Mouse (Mus musculus) CD8-positive naive resting alpha-beta T cell, adult 2 months (primary cell): ENCODE results near the gene Acin1.

Experiments
- DNase-seq, 2 experiments: peaks; one replicate each; pipeline ENCODE4 v3.0.0; 2022; ENCODE audit warnings: low read depth in 2 of 2, low spot score in 2 of 2

Acin1 gene

GRCm38 (mm10) chr14:54686522-54687143 lies at the start of gene Acin1:
Gene Acin1, minus strand, starts transcription at chr14:54686931.
- DNase-seq: peak; percentile 100

- DNase-seq: no peak
Measured at GRCm38 (mm10) chr14:54735221-54735620, 48.5 kb upstream of the Acin1 start.

- DNase-seq: no peak
Measured at GRCm38 (mm10) chr14:54734004-54734403, 47.3 kb upstream of the Acin1 start.

- no peak for DNase-seq
Measured at GRCm38 (mm10) chr14:54732206-54732605, 45.5 kb upstream of the Acin1 start.

- no peak for DNase-seq
Measured at GRCm38 (mm10) chr14:54730305-54730704, 43.6 kb upstream of the Acin1 start.

GRCm38 (mm10) chr14:54728823-54729653 lies 42.3 kb upstream of the Acin1 start:
- no peak for DNase-seq

GRCm38 (mm10) chr14:54727565-54727964 lies 40.8 kb upstream of the Acin1 start:
- DNase-seq: no peak

GRCm38 (mm10) chr14:54724049-54724448 lies 37.3 kb upstream of the Acin1 start:
- DNase-seq: no peak

GRCm38 (mm10) chr14:54721711-54722110 lies 35.0 kb upstream of the Acin1 start:
- no peak for DNase-seq

GRCm38 (mm10) chr14:54720654-54721350 lies 34.1 kb upstream of the Acin1 start:
- no peak for DNase-seq

GRCm38 (mm10) chr14:54720041-54720440 lies 33.3 kb upstream of the Acin1 start:
- no peak for DNase-seq

- DNase-seq: no peak
Measured at GRCm38 (mm10) chr14:54715402-54715801, 28.7 kb upstream of the Acin1 start.

GRCm38 (mm10) chr14:54714617-54715081 lies 27.9 kb upstream of the Acin1 start:
- DNase-seq: peak in 1 of 2 experiments; percentile 16

GRCm38 (mm10) chr14:54714121-54714520 lies 27.4 kb upstream of the Acin1 start:
- peak; percentile 58 to 74 for DNase-seq

GRCm38 (mm10) chr14:54712861-54713260 lies 26.1 kb upstream of the Acin1 start:
- DNase-seq: no peak

- DNase-seq: no peak
Measured at GRCm38 (mm10) chr14:54712074-54712473, 25.3 kb upstream of the Acin1 start, which contains the start of gene Cebpe. Gene Cebpe, minus strand, starts transcription at chr14:54712174.

GRCm38 (mm10) chr14:54709054-54709453 lies 22.3 kb upstream of the Acin1 start:
- DNase-seq: no peak

- no peak for DNase-seq
Measured at GRCm38 (mm10) chr14:54706589-54707320, 20.0 kb upstream of the Acin1 start.

- DNase-seq: no peak
Measured at GRCm38 (mm10) chr14:54705844-54706243, 19.1 kb upstream of the Acin1 start.

GRCm38 (mm10) chr14:54703207-54703606 lies 16.5 kb upstream of the Acin1 start:
- no peak for DNase-seq

- peak; percentile 79 to 86 for DNase-seq
Measured at GRCm38 (mm10) chr14:54701298-54701697, 14.6 kb upstream of the Acin1 start.
